Mouse (Mus musculus): Measurements from ENCODE around the gene Fkbp15. TPM values are rescaled to one million over a fixed set of nuclear protein-coding genes. Genes with fewer than 3 reads are reported as not detected.

The Fkbp15 gene
- polyA plus RNA-seq, 1 experiment from 2014 or later = 24.1 TPM

DNA sequence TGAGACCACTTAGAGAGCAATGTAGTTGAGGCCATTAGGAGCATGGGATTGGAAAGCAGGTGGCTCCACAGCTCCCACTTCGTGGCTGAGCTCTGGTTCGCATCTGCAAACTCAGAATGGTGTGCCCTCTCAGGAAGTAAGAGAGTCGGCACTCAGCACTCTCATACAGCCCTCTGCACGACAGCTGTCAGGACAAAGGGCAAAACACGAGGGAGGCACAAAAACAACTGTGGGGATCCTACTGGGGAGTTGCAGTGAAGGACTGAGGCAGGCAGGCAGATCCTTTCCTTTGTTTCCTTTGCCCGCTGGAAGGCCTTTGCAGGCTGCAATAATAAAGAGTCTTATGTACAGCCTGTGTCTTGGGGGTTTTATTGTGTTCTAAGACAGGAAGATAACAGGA, 33.1 kb upstream of the Fkbp15 start:
- no peak overlapping the region for H3K27ac ChIP-seq (ENCODE audit: low read depth, low read length)
- no peaks in the 10 kb centered on the region for H3K9me3 ChIP-seq (ENCODE audit: control insufficient read depth, low read length)
- H3K4me3 ChIP-seq (ENCODE audit: low read depth, low read length) = no peak overlapping the region
- H3K36me3 ChIP-seq (ENCODE audit: control insufficient read depth, insufficient read depth, low read length) = peaks cover 30% of the 10 kb centered on the region
- H3K4me2 ChIP-seq (ENCODE audit: low read depth, low read length) = no peak overlapping the region
- 10% methylated on average over 6 of the region's 6 CpGs for WGBS
- H3K9ac ChIP-seq (replicated peaks; ENCODE audit: low read depth, low read length) = no peak overlapping the region
- no peaks in the 10 kb centered on the region for H3K4me1 ChIP-seq (ENCODE audit: control insufficient read depth, insufficient read depth, low read length)
- ATAC-seq (ENCODE audit: low read depth) = 0 out of 2 replicates have a peak, but pooled peaks have one; percentile 44
- no peaks in the 10 kb centered on the region for H3K27me3 ChIP-seq (ENCODE audit: control insufficient read depth, insufficient read depth, low read length)

- no peaks in the 10 kb centered on the region for H3K9me3 ChIP-seq (ENCODE audit: control insufficient read depth, low read length)
- no peak for ATAC-seq (ENCODE audit: low read depth)
- 91% methylated on average over 7 of the region's 7 CpGs for WGBS
- peaks cover 30% of the 10 kb centered on the region for H3K36me3 ChIP-seq (ENCODE audit: control insufficient read depth, insufficient read depth, low read length)
- H3K4me1 ChIP-seq (ENCODE audit: control insufficient read depth, insufficient read depth, low read length) = no peaks in the 10 kb centered on the region
- no peak overlapping the region for H3K9ac ChIP-seq (replicated peaks; ENCODE audit: low read depth, low read length)
- no peak overlapping the region for H3K4me3 ChIP-seq (ENCODE audit: low read depth, low read length)
- H3K27me3 ChIP-seq (ENCODE audit: control insufficient read depth, insufficient read depth, low read length) = no peaks in the 10 kb centered on the region
- no peak overlapping the region for H3K27ac ChIP-seq (ENCODE audit: low read depth, low read length)
- no peak overlapping the region for H3K4me2 ChIP-seq (ENCODE audit: low read depth, low read length)
These were observed 31.5 kb upstream of the Fkbp15 start for GRCm38 (mm10) chr4:62391892-62392291.

DNA sequence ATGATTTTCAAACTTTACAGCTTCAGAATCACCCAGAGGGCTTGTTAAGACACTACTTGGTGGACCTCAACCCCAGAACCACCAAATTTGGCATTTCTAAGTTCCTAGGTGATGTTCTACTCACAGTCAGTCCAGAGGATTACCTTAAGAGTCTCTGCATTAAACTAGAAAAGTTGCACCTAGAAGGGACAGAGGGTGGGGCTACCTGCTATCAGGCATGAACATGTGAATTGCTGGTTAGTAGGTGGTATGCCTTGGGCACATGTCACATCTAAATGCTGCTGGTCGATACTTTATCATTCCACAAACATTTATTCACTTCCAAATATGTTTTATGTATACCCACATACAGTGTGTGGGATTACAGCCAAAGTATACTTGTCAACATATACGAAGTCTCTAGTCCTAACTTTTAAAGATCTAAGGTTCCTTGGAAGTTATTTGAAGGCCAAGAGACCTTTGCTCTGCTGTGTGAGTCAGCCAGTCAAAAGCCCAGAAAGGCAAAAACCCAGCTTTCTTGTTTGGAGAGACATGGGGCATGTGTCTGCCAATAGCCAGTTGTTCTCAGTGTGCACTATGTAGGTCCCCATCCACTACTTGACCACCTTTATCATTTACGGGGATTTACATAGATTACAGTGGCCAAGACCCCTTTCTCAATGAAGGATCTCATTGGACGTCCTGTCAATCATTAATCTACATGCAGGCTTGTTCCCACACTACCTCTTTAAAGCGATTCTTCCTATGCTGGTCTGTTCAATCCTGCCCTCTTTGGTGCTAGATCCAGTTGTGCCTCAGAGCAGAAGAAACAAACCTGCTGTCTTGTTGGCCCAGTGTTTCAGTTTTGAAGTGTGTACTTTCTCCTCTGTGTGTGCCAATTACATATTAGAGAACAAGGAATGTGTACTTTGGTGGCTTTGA, 29.5 kb upstream of the Fkbp15 start:
- Histone ChIP-seq H3K9ac (replicated peaks; ENCODE audit: low read depth, low read length) (no peak overlapping the region), H3K9me3 (ENCODE audit: control insufficient read depth, low read length) (no peaks in the 10 kb centered on the region), H3K27ac (ENCODE audit: low read depth, low read length) (no peak overlapping the region), H3K4me1 (ENCODE audit: control insufficient read depth, insufficient read depth, low read length) (no peaks in the 10 kb centered on the region), H3K4me2 (ENCODE audit: low read depth, low read length) (no peak overlapping the region), H3K36me3 (ENCODE audit: control insufficient read depth, insufficient read depth, low read length) (peaks cover 17% of the 10 kb centered on the region), H3K27me3 (ENCODE audit: control insufficient read depth, insufficient read depth, low read length) (no peaks in the 10 kb centered on the region), H3K4me3 (ENCODE audit: low read depth, low read length) (no peak overlapping the region)
- ATAC-seq (ENCODE audit: low read depth) = no peak
- 94% methylated on average over 5 of the region's 5 CpGs for WGBS

GRCm38 (mm10) chr4:62385439-62385838, 25.1 kb upstream of the Fkbp15 start:
- Histone ChIP-seq H3K36me3 (ENCODE audit: control insufficient read depth, insufficient read depth, low read length) (peaks cover 11% of the 10 kb centered on the region; the same call in 1 of the 2 replicates), H3K4me1 (ENCODE audit: control insufficient read depth, insufficient read depth, low read length) (no peaks in the 10 kb centered on the region), H3K27ac (ENCODE audit: low read depth, low read length) (no peak overlapping the region), H3K9me3 (ENCODE audit: control insufficient read depth, low read length) (no peaks in the 10 kb centered on the region), H3K9ac (replicated peaks; ENCODE audit: low read depth, low read length) (no peak overlapping the region), H3K4me2 (ENCODE audit: low read depth, low read length) (no peak overlapping the region), H3K27me3 (ENCODE audit: control insufficient read depth, insufficient read depth, low read length) (no peaks in the 10 kb centered on the region), H3K4me3 (ENCODE audit: low read depth, low read length) (no peak overlapping the region)
- WGBS = 93% methylated on average over 7 of the region's 7 CpGs
- no peak for ATAC-seq (ENCODE audit: low read depth)

DNA sequence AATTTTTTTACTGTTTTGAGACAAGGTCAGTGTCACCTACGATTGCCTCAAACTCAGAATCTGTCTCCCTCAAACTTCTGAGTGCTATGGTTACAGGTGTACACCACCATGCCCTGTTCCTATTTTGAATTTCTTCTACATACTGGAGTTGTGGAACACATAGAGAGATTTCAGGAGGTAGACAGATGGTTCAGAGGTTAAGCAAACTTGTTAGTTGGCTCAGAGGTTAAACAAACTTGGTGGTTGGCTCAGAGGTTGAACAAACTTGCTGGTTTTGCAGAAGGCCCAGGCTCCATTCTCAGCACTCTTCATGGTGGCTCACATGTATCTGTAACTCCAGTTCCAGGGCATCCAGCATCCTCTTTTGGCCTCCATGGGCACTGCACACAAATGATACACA, 23.8 kb upstream of the Fkbp15 start:
- WGBS = 95% methylated on average over 1 of the region's 1 CpGs
- no peaks in the 10 kb centered on the region for H3K27me3 ChIP-seq (ENCODE audit: control insufficient read depth, insufficient read depth, low read length)
- H3K4me2 ChIP-seq (ENCODE audit: low read depth, low read length) = no peak overlapping the region
- H3K4me1 ChIP-seq (ENCODE audit: control insufficient read depth, insufficient read depth, low read length) = no peaks in the 10 kb centered on the region
- ATAC-seq (ENCODE audit: low read depth) = no peak
- no peak overlapping the region for H3K4me3 ChIP-seq (ENCODE audit: low read depth, low read length)
- no peak overlapping the region for H3K9ac ChIP-seq (replicated peaks; ENCODE audit: low read depth, low read length)
- H3K9me3 ChIP-seq (ENCODE audit: control insufficient read depth, low read length) = no peaks in the 10 kb centered on the region
- H3K27ac ChIP-seq (ENCODE audit: low read depth, low read length) = no peak overlapping the region
- H3K36me3 ChIP-seq (ENCODE audit: control insufficient read depth, insufficient read depth, low read length) = peaks cover 7% of the 10 kb centered on the region; the same call in 1 of the 2 replicates

GRCm38 (mm10) chr4:62383752-62384151, 23.4 kb upstream of the Fkbp15 start:
- no peak overlapping the region for H3K4me3 ChIP-seq (ENCODE audit: low read depth, low read length)
- no peak overlapping the region for H3K4me2 ChIP-seq (ENCODE audit: low read depth, low read length)
- no peak overlapping the region for H3K9ac ChIP-seq (replicated peaks; ENCODE audit: low read depth, low read length)
- peaks cover 7% of the 10 kb centered on the region; the same call in 1 of the 2 replicates for H3K36me3 ChIP-seq (ENCODE audit: control insufficient read depth, insufficient read depth, low read length)
- no peaks in the 10 kb centered on the region for H3K9me3 ChIP-seq (ENCODE audit: control insufficient read depth, low read length)
- no peak overlapping the region for H3K27ac ChIP-seq (ENCODE audit: low read depth, low read length)
- no peak for ATAC-seq (ENCODE audit: low read depth)
- H3K27me3 ChIP-seq (ENCODE audit: control insufficient read depth, insufficient read depth, low read length) = no peaks in the 10 kb centered on the region
- WGBS = 91% methylated on average over 7 of the region's 7 CpGs
- H3K4me1 ChIP-seq (ENCODE audit: control insufficient read depth, insufficient read depth, low read length) = no peaks in the 10 kb centered on the region

DNA sequence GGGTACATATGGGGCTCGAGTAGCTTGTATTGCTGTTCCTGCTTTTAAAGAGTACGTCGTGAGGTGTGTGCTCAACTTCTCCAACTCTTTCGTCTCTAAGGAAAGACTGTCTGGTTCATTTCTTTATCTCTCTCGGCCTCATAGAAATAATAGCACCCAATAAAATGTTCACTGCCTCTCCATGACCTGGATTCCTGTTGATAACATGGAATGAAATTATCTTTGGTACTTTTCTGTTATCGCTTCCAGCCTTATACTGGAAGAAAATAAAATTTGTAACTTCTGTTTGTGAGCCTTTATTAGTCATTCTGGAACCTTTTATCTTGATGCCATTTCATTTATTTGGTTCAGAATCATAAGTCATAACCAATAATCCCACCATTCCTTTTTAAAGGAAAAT, 22.9 kb upstream of the Fkbp15 start:
- Histone ChIP-seq H3K9me3 (ENCODE audit: control insufficient read depth, low read length) (no peaks in the 10 kb centered on the region), H3K9ac (replicated peaks; ENCODE audit: low read depth, low read length) (no peak overlapping the region), H3K4me1 (ENCODE audit: control insufficient read depth, insufficient read depth, low read length) (no peaks in the 10 kb centered on the region), H3K27me3 (ENCODE audit: control insufficient read depth, insufficient read depth, low read length) (no peaks in the 10 kb centered on the region), H3K36me3 (ENCODE audit: control insufficient read depth, insufficient read depth, low read length) (peaks cover 2% of the 10 kb centered on the region; the same call in 1 of the 2 replicates), H3K4me2 (ENCODE audit: low read depth, low read length) (no peak overlapping the region), H3K4me3 (ENCODE audit: low read depth, low read length) (no peak overlapping the region), H3K27ac (ENCODE audit: low read depth, low read length) (no peak overlapping the region)
- WGBS = 95% methylated on average over 6 of the region's 6 CpGs
- ATAC-seq (ENCODE audit: low read depth) = no peak

- H3K4me3 ChIP-seq (ENCODE audit: low read depth, low read length) = no peak overlapping the region
- H3K4me1 ChIP-seq (ENCODE audit: control insufficient read depth, insufficient read depth, low read length) = no peaks in the 10 kb centered on the region
- no peaks in the 10 kb centered on the region for H3K27me3 ChIP-seq (ENCODE audit: control insufficient read depth, insufficient read depth, low read length)
- H3K9me3 ChIP-seq (ENCODE audit: control insufficient read depth, low read length) = no peaks in the 10 kb centered on the region
- no peak overlapping the region for H3K9ac ChIP-seq (replicated peaks; ENCODE audit: low read depth, low read length)
- no peak overlapping the region for H3K27ac ChIP-seq (ENCODE audit: low read depth, low read length)
- 94% methylated on average over 9 of the region's 9 CpGs for WGBS
- H3K36me3 ChIP-seq (ENCODE audit: control insufficient read depth, insufficient read depth, low read length) = no peaks in the 10 kb centered on the region
- ATAC-seq (ENCODE audit: low read depth) = no peak
- H3K4me2 ChIP-seq (ENCODE audit: low read depth, low read length) = no peak overlapping the region
These were observed 19.5 kb upstream of the Fkbp15 start for GRCm38 (mm10) chr4:62379724-62380381.

- ATAC-seq (ENCODE audit: low read depth) = no peak
- Histone ChIP-seq H3K27ac (ENCODE audit: low read depth, low read length) (no peak overlapping the region), H3K4me2 (ENCODE audit: low read depth, low read length) (no peak overlapping the region), H3K9me3 (ENCODE audit: control insufficient read depth, low read length) (no peaks in the 10 kb centered on the region), H3K27me3 (ENCODE audit: control insufficient read depth, insufficient read depth, low read length) (no peaks in the 10 kb centered on the region), H3K9ac (replicated peaks; ENCODE audit: low read depth, low read length) (no peak overlapping the region), H3K4me1 (ENCODE audit: control insufficient read depth, insufficient read depth, low read length) (no peaks in the 10 kb centered on the region), H3K4me3 (ENCODE audit: low read depth, low read length) (no peak overlapping the region), H3K36me3 (ENCODE audit: control insufficient read depth, insufficient read depth, low read length) (no peaks in the 10 kb centered on the region)
- WGBS = 94% methylated on average over 2 of the region's 2 CpGs
These were observed 15.8 kb upstream of the Fkbp15 start for GRCm38 (mm10) chr4:62376123-62376522.
